Mouse (Mus musculus) heart, postnatal 0 days (tissue): ENCODE data around the gene Pgm3.

Source experiments
- CTCF ChIP-seq: IDR thresholded peaks from 2 replicates; pipeline ENCODE4 v1.5.1; 2016; ENCODE audit warnings: antibody characterized with exemption, control low read depth, low read depth
- EP300 ChIP-seq: IDR thresholded peaks from 2 replicates; pipeline ENCODE4 v1.6.1; 2016; ENCODE audit warnings: antibody characterized with exemption, low read depth

DNA sequence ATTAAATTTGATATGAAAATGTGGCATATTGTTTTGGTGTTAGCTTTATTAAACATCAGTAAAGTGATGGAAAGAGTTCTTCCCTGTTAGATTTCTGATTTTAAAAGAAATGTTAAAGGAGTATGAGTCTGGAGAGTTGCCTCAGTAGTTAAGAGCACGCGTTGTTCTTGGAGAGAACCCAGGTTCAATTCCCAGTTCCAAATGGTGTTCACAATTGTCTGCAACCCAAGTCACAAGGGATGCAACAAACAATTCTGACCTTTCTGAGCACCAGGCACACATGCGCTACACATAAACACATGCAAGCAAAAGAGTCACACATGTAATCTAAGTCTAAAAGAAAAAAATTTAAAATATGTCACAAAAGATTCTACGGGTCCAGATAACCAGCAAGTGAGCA lies 56.8 kb downstream of the Pgm3 start:
- TF ChIP-seq CTCF = no peak
- no peak for TF ChIP-seq EP300
